Mouse (Mus musculus) heart, embryonic 15.5 days (tissue): ENCODE data around the gene Tmprss11e. TPM values are rescaled to one million over a fixed set of nuclear protein-coding genes. Genes with fewer than 3 reads are reported as not detected.

Experiments
- ATAC-seq: fragments of 200-750 bp; cut with Nextera tagmentation; replicated peaks from 2 replicates; pipeline ENCODE4 v1.8.0; 2017; ENCODE audit warnings: low read depth, moderate TSS enrichment; ENCODE audit not compliant: insufficient number of reproducible peaks, insufficient read depth, low FRiP score
- H3K27ac ChIP-seq: fragments of 300-500 bp; sonication (generic); 2 replicates; pipeline ENCODE4 v1.5.1; 2015; ENCODE audit warnings: mild to moderate bottlenecking, inconsistent platforms
- H3K27me3 ChIP-seq: fragments of 300-500 bp; sonication (generic); 2 replicates; pipeline ENCODE4 v1.6.1; 2015; ENCODE audit warnings: inconsistent platforms
- H3K36me3 ChIP-seq: fragments of 300-500 bp; sonication (generic); 2 replicates; pipeline ENCODE4 v1.6.1; 2015; ENCODE audit warnings: mild to moderate bottlenecking, inconsistent platforms
- H3K4me1 ChIP-seq: fragments of 300-500 bp; sonication (generic); replicated peaks from 2 replicates; pipeline ENCODE4 v1.6.1; 2015; ENCODE audit warnings: inconsistent platforms
- H3K4me2 ChIP-seq: fragments of 300-500 bp; sonication (generic); 2 replicates; pipeline ENCODE4 v1.6.1; 2015; ENCODE audit warnings: inconsistent platforms, mild to moderate bottlenecking, moderate library complexity
- H3K4me3 ChIP-seq: fragments of 300-500 bp; sonication (generic); 2 replicates; pipeline ENCODE4 v1.5.1; 2015; ENCODE audit warnings: mild to moderate bottlenecking, inconsistent platforms
- H3K9ac ChIP-seq: fragments of 300-500 bp; sonication (generic); 2 replicates; pipeline ENCODE4 v1.6.1; 2015; ENCODE audit warnings: mild to moderate bottlenecking, inconsistent platforms
- H3K9me3 ChIP-seq: fragments of 300-500 bp; sonication (generic); replicated peaks from 2 replicates; pipeline ENCODE4 v1.6.1; 2016; ENCODE audit warnings: inconsistent platforms
- WGBS: fragments of 180-500 bp; shearing (Covaris S2); methylation state at CpG from one replicate; pipeline ENCODE4 v1.1.7; 2015; ENCODE audit warnings: mixed read lengths; 5-methylcytosine and 5-hydroxymethylcytosine counted together
- polyA plus RNA-seq: library from polyadenylated mRNA; unstranded; fragments of >200 nt; fragmentation: Nextera tagmentation; extraction: Ambion mirVana; gene quantifications from 2 replicates; pipeline ENCODE4 v1.2.1, GENCODE M21; 2015

Tmprss11e gene
- not detected in 2 replicates for polyA plus RNA-seq

- H3K9me3 ChIP-seq = no peaks in the 10 kb centered on the region
- no peaks in the 10 kb centered on the region for H3K4me1 ChIP-seq
- no peaks in the 10 kb centered on the region for H3K36me3 ChIP-seq
- no peak for ATAC-seq
- no peak within 1 kb of the TSS for H3K4me3 ChIP-seq
- H3K9ac ChIP-seq = no peak within 1 kb of the TSS
- H3K27ac ChIP-seq = no peak within 1 kb of the TSS
- H3K27me3 ChIP-seq = no peaks in the 10 kb centered on the region
- no peak within 1 kb of the TSS for H3K4me2 ChIP-seq
- WGBS = 65% methylated on average over 4 of the region's 4 CpGs
These were observed at the start of gene Tmprss11e for GRCm38 (mm10) chr5:86745715-86746114. Tmprss11e (minus strand) TSS chr5:86745815.

GRCm38 (mm10) chr5:86792807-86793206 is 47.2 kb upstream of the Tmprss11e start:
- Histone ChIP-seq H3K27me3 (no peaks in the 10 kb centered on the region), H3K4me3 (no peak overlapping the region), H3K27ac (no peak overlapping the region), H3K9me3 (no peaks in the 10 kb centered on the region), H3K36me3 (no peaks in the 10 kb centered on the region), H3K9ac (no peak overlapping the region), H3K4me1 (no peaks in the 10 kb centered on the region), H3K4me2 (no peak overlapping the region)
- 44% methylated on average over 8 of the region's 8 CpGs for WGBS
- no peak for ATAC-seq

DNA sequence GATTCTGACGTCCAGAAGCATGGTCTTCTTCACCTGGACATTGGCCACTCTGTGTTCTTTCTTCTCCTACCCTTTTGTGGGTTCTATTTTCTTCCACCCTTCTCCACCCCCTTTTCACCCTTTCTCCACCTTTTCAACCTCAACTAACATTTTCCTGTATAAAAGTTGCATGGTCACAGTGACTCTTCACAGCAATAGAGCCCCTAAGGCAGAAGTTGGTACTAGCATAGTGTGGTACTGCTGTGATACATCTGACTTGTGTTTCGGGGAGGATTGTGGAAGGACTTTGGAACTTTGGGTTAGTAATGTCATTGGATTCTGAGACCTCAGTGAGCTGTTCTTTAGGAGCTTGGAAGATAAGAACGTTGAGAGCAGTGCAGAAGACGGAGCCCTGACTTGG is 46.6 kb upstream of the Tmprss11e start:
- no peak for ATAC-seq
- WGBS = 52% methylated on average over 4 of the region's 4 CpGs
- H3K4me3 ChIP-seq = no peak overlapping the region
- H3K9me3 ChIP-seq = no peaks in the 10 kb centered on the region
- H3K27ac ChIP-seq = no peak overlapping the region
- H3K4me1 ChIP-seq = no peaks in the 10 kb centered on the region
- H3K4me2 ChIP-seq = no peak overlapping the region
- no peaks in the 10 kb centered on the region for H3K27me3 ChIP-seq
- H3K9ac ChIP-seq = no peak overlapping the region
- no peaks in the 10 kb centered on the region for H3K36me3 ChIP-seq

DNA sequence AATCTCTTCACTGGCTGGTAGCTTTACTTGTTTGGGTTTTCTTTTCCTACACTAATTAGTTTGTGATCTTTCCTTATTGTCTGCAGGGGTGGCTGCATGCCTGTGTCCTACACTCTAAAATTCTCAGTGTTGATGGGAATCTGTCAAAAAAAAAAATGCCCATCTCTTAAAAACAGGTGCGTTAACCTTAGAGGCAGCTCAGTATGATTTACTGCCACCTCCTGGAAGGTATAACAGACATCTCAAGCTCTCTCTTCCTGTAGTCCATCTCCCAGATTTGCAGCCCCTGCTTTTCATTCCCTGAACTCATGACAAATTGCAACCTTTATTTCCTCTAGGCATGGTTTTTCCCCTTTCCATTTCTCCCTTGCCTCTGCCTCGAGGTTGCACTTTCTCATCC is 44.3 kb upstream of the Tmprss11e start:
- H3K4me1 ChIP-seq = no peaks in the 10 kb centered on the region
- no peaks in the 10 kb centered on the region for H3K27me3 ChIP-seq
- no peak overlapping the region for H3K9ac ChIP-seq
- 56% methylated on average over 2 of the region's 2 CpGs for WGBS
- no peak overlapping the region for H3K4me3 ChIP-seq
- no peaks in the 10 kb centered on the region for H3K9me3 ChIP-seq
- H3K27ac ChIP-seq = no peak overlapping the region
- no peak for ATAC-seq
- no peak overlapping the region for H3K4me2 ChIP-seq
- H3K36me3 ChIP-seq = no peaks in the 10 kb centered on the region

DNA sequence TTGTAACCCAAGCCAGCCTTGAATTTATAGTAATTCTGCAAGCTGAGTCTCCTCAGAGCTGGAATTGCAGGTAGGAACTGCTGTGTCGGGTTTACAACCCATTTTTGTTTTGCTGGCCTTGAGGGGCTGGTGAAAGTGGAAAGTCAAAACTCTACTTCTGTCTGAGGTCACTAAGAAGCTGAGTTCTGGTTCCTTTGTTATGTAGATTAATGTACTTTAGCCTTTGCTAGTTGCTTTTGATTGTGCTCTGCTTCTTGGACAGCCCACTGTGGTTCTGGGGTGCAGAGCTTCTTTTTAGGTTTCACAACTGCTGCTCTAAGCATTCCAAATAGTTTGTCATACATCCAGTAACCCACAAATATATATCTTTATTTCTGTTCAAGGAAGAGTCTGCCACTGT is 41.2 kb upstream of the Tmprss11e start:
- H3K9ac ChIP-seq = no peak overlapping the region
- 71% methylated on average over 1 of the region's 1 CpGs for WGBS
- H3K4me2 ChIP-seq = no peak overlapping the region
- no peak overlapping the region for H3K4me3 ChIP-seq
- H3K36me3 ChIP-seq = no peaks in the 10 kb centered on the region
- no peaks in the 10 kb centered on the region for H3K4me1 ChIP-seq
- ATAC-seq = no peak
- H3K27ac ChIP-seq = no peak overlapping the region
- H3K27me3 ChIP-seq = no peaks in the 10 kb centered on the region
- no peaks in the 10 kb centered on the region for H3K9me3 ChIP-seq

- ATAC-seq = no peak
- no peaks in the 10 kb centered on the region for H3K36me3 ChIP-seq
- 69% methylated on average over 1 of the region's 1 CpGs for WGBS
These were observed 38.6 kb upstream of the Tmprss11e start for GRCm38 (mm10) chr5:86784205-86784604.

GRCm38 (mm10) chr5:86783059-86783458 is 37.4 kb upstream of the Tmprss11e start:
- Histone ChIP-seq H3K4me1 (no peaks in the 10 kb centered on the region), H3K4me2 (no peak overlapping the region), H3K9ac (no peak overlapping the region), H3K27ac (no peak overlapping the region), H3K27me3 (no peaks in the 10 kb centered on the region), H3K4me3 (no peak overlapping the region), H3K9me3 (no peaks in the 10 kb centered on the region), H3K36me3 (no peaks in the 10 kb centered on the region)
- 59% methylated on average over 8 of the region's 8 CpGs for WGBS
- no peak for ATAC-seq

More at GRCm38 (mm10) chr5:86784205-86784604, 38.6 kb upstream of the Tmprss11e start:
- no peaks in the 10 kb centered on the region for H3K9me3 ChIP-seq
- no peaks in the 10 kb centered on the region for H3K4me1 ChIP-seq
- H3K4me3 ChIP-seq = no peak overlapping the region
- H3K27me3 ChIP-seq = no peaks in the 10 kb centered on the region
- no peak overlapping the region for H3K27ac ChIP-seq
- no peak overlapping the region for H3K4me2 ChIP-seq
- no peak overlapping the region for H3K9ac ChIP-seq

DNA sequence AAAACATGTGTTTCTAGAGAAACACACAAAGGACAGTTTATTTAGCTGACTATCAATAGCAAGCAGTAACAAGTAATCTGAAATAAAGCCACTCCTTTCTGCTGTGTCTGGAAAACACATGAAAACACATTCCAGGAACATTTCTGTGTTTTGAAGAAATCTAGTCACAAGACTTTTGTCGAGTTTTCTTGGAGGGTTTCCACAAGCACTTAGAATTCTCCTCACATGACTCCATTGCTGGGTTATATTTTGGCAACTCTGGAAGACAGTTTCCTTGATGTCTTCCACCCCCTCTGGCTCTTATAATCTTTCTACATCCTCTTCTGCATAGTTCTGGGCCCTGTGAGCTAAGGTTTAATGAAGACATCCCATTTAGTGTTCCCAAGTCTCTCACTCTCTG is 32.9 kb upstream of the Tmprss11e start:
- ATAC-seq = no peak
- Histone ChIP-seq H3K9ac (no peak overlapping the region), H3K27me3 (no peaks in the 10 kb centered on the region), H3K4me2 (no peak overlapping the region), H3K9me3 (no peaks in the 10 kb centered on the region), H3K36me3 (no peaks in the 10 kb centered on the region), H3K4me1 (no peaks in the 10 kb centered on the region), H3K4me3 (no peak overlapping the region), H3K27ac (no peak overlapping the region)
- 47% methylated on average over 1 of the region's 1 CpGs for WGBS

GRCm38 (mm10) chr5:86776941-86777340 is 31.3 kb upstream of the Tmprss11e start:
- WGBS = 73% methylated on average over 5 of the region's 5 CpGs
- no peak for ATAC-seq
- no peak overlapping the region for H3K27ac ChIP-seq

GRCm38 (mm10) chr5:86771010-86771409 is 25.4 kb upstream of the Tmprss11e start:
- ATAC-seq = no peak

More at GRCm38 (mm10) chr5:86776941-86777340, 31.3 kb upstream of the Tmprss11e start:
- H3K9me3 ChIP-seq = no peaks in the 10 kb centered on the region
- H3K36me3 ChIP-seq = no peaks in the 10 kb centered on the region
- H3K4me1 ChIP-seq = no peaks in the 10 kb centered on the region
- no peaks in the 10 kb centered on the region for H3K27me3 ChIP-seq
- H3K9ac ChIP-seq = no peak overlapping the region
- H3K4me3 ChIP-seq = no peak overlapping the region
- H3K4me2 ChIP-seq = no peak overlapping the region

DNA sequence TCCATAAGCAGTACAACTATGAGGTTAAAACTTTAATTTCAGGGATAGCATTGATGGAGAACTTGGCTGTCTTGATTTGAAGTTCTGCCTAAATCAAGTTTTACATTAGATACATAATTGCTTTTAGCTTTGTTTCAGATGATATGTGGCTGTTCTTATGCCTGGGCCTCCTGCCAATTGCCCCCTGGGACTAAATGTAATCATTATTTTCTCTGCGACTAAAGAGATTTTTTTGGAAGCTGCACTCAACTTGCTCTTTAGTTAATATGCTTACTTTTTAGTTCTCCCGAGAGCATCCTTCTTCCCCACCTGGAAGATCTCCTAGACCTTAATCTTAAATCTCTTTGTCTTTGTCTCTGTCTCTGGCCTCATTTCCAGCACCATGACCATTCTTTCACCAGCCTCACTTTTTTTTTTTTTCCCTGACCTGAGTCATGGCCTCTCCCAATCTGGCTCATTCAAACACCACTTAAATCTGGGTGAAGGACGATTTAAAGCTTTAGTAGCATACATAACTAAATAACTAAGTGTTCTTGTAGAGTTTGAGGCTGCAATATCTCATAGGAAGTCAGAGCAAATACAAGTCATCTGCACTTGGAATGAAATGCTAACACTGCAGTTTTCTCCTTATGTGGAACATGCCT is 23.5 kb upstream of the Tmprss11e start:
- no peak overlapping the region for H3K9ac ChIP-seq
- no peak for ATAC-seq
- H3K36me3 ChIP-seq = no peaks in the 10 kb centered on the region
- no peak overlapping the region for H3K27ac ChIP-seq
- H3K9me3 ChIP-seq = no peaks in the 10 kb centered on the region
- 37% methylated on average over 3 of the region's 3 CpGs for WGBS
- no peak overlapping the region for H3K4me3 ChIP-seq
- no peak overlapping the region for H3K4me2 ChIP-seq
- no peaks in the 10 kb centered on the region for H3K27me3 ChIP-seq
- H3K4me1 ChIP-seq = no peaks in the 10 kb centered on the region

More at GRCm38 (mm10) chr5:86771010-86771409, 25.4 kb upstream of the Tmprss11e start:
- no peaks in the 10 kb centered on the region for H3K27me3 ChIP-seq
- no peak overlapping the region for H3K27ac ChIP-seq
- no peaks in the 10 kb centered on the region for H3K9me3 ChIP-seq
- no peak overlapping the region for H3K9ac ChIP-seq
- H3K4me2 ChIP-seq = no peak overlapping the region
- no peaks in the 10 kb centered on the region for H3K4me1 ChIP-seq
- H3K4me3 ChIP-seq = no peak overlapping the region
- H3K36me3 ChIP-seq = no peaks in the 10 kb centered on the region

- no peaks in the 10 kb centered on the region for H3K4me1 ChIP-seq
- H3K27ac ChIP-seq = no peak overlapping the region
- no peaks in the 10 kb centered on the region for H3K36me3 ChIP-seq
- H3K9ac ChIP-seq = no peak overlapping the region
- no peak overlapping the region for H3K4me3 ChIP-seq
- 52% methylated on average over 3 of the region's 3 CpGs for WGBS
- no peaks in the 10 kb centered on the region for H3K9me3 ChIP-seq
- H3K4me2 ChIP-seq = no peak overlapping the region
- no peaks in the 10 kb centered on the region for H3K27me3 ChIP-seq
- no peak for ATAC-seq
These were observed 2.8 kb downstream of the Tmprss11e start for GRCm38 (mm10) chr5:86742796-86743195.
